Mouse (Mus musculus) bone marrow macrophage, adult 2 months (primary cell): ENCODE measurements at regions not wholly inside any gene's neighbourhood (a gene's known extent, or its start where the extent isn't known, plus 50 kb on each side); places are given as distances from the start of the nearest gene placed in this dataset.

ENCODE experiments used
- CTCF ChIP-seq: IDR thresholded peaks from 2 replicates; pipeline ENCODE4 v1.5.1; 2012; ENCODE audit warnings: low read depth, mild to moderate bottlenecking, low read length, moderate library complexity
- POLR2A ChIP-seq: IDR thresholded peaks from 2 replicates; pipeline ENCODE4 v1.6.1; 2012; ENCODE audit warnings: mild to moderate bottlenecking, low read depth, low read length, borderline replicate concordance

GRCm38 (mm10) chr14:14631750-14632149 lies 70.3 kb upstream of the Slc4a7 start:
- TF ChIP-seq POLR2A, result no peak
- no peak for TF ChIP-seq CTCF
